ENCODE assay signal across 12 mouse cellular contexts in genomic region chr3:50992581-50993313, GRCm38 (mm10).
DNase-seq lines count a peak whose midpoint lies in the region; ATAC-seq lines count a peak whose summit lies in the region.
"Had no signal": no experiment of that assay in that cellular context is flagged by ENCODE, and none has a peak within 500 bp of the region (broad histone marks: within the 10 kb centered on the region; RNA-seq: fewer than 3 reads in every experiment).

No protein-coding gene starts in this region.

- peak; percentile 22 to 41 for DNase-seq in cerebellum, postnatal 10 days
- DNase-seq in cerebellum, adult 18-20 months, result no peak
- peak; percentile 12 for DNase-seq in kidney, postnatal 10 days
- no peak for DNase-seq in spleen, adult 12 weeks (ENCODE audit: low spot score)
- DNase-seq: adrenal gland, postnatal 14 days; cerebellum, adult 11 months; heart, adult 18-20 months had no signal

- peaks cover 8% of the 10 kb centered on the region; the same call in 1 of the 2 replicates for H3K4me1 ChIP-seq in midbrain, embryonic 13.5 days (replicated peaks)
- peaks cover 5% of the 10 kb centered on the region for H3K4me1 ChIP-seq in midbrain, embryonic 15.5 days
- H3K4me1 ChIP-seq in neural tube, embryonic 13.5 days (replicated peaks), result peaks cover 15% of the 10 kb centered on the region
- H3K4me1 ChIP-seq in forebrain, embryonic 12.5 days, result 0 out of 2 replicates have a peak, but pooled peaks cover 5% of the 10 kb centered on the region

- no peaks in the 10 kb centered on the region for H3K9me3 ChIP-seq in midbrain, embryonic 13.5 days
- no peaks in the 10 kb centered on the region for H3K9me3 ChIP-seq in midbrain, embryonic 15.5 days
- H3K9me3 ChIP-seq in neural tube, embryonic 13.5 days, result no peaks in the 10 kb centered on the region
- no peaks in the 10 kb centered on the region for H3K9me3 ChIP-seq in forebrain, embryonic 12.5 days

- WGBS in midbrain, embryonic 13.5 days, result 38% methylated on average over 9 of the region's 9 CpGs
- 41% methylated on average over 9 of the region's 9 CpGs for WGBS in midbrain, embryonic 15.5 days
- 42% methylated on average over 9 of the region's 9 CpGs for WGBS in neural tube, embryonic 13.5 days
- WGBS in forebrain, embryonic 12.5 days, result 40% methylated on average over 9 of the region's 9 CpGs

- no peak overlapping the region for H3K27ac ChIP-seq in midbrain, embryonic 13.5 days
- H3K27ac ChIP-seq in midbrain, embryonic 15.5 days, result no peak overlapping the region
- no peak overlapping the region for H3K27ac ChIP-seq in neural tube, embryonic 13.5 days (replicated peaks)
- no peak overlapping the region for H3K27ac ChIP-seq in forebrain, embryonic 12.5 days

- H3K4me2 ChIP-seq in midbrain, embryonic 13.5 days (replicated peaks), result no peak overlapping the region
- H3K4me2 ChIP-seq in midbrain, embryonic 15.5 days, result no peak overlapping the region
- no peak overlapping the region for H3K4me2 ChIP-seq in neural tube, embryonic 13.5 days
- no peak overlapping the region for H3K4me2 ChIP-seq in forebrain, embryonic 12.5 days

- ATAC-seq in midbrain, embryonic 13.5 days, result 0 out of 2 replicates have a peak, but pooled peaks have one; percentile 43
- ATAC-seq in midbrain, embryonic 15.5 days (replicated peaks), result no peak
- peak; percentile 50; the same call in 1 of the 2 replicates for ATAC-seq in neural tube, embryonic 13.5 days (ENCODE audit: low read depth)
- no peak for ATAC-seq in forebrain, embryonic 12.5 days (ENCODE audit: low FRiP score)
- ATAC-seq: lung, postnatal 0 days had no signal

- H3K9ac ChIP-seq in midbrain, embryonic 13.5 days (replicated peaks), result no peak overlapping the region; the same call in 1 of the 2 replicates
- H3K9ac ChIP-seq in midbrain, embryonic 15.5 days, result no peak overlapping the region
- H3K9ac ChIP-seq in neural tube, embryonic 13.5 days, result no peak overlapping the region
- no peak overlapping the region for H3K9ac ChIP-seq in forebrain, embryonic 12.5 days

- H3K36me3 ChIP-seq in midbrain, embryonic 13.5 days, result no peaks in the 10 kb centered on the region
- no peaks in the 10 kb centered on the region for H3K36me3 ChIP-seq in midbrain, embryonic 15.5 days (replicated peaks)
- no peaks in the 10 kb centered on the region for H3K36me3 ChIP-seq in neural tube, embryonic 13.5 days
- no peaks in the 10 kb centered on the region for H3K36me3 ChIP-seq in forebrain, embryonic 12.5 days (replicated peaks)

- no peaks in the 10 kb centered on the region for H3K27me3 ChIP-seq in midbrain, embryonic 13.5 days
- no peaks in the 10 kb centered on the region for H3K27me3 ChIP-seq in midbrain, embryonic 15.5 days (replicated peaks)
- H3K27me3 ChIP-seq in neural tube, embryonic 13.5 days, result no peaks in the 10 kb centered on the region
- no peaks in the 10 kb centered on the region for H3K27me3 ChIP-seq in forebrain, embryonic 12.5 days

- no peak overlapping the region for H3K4me3 ChIP-seq in midbrain, embryonic 13.5 days (replicated peaks)
- no peak overlapping the region for H3K4me3 ChIP-seq in midbrain, embryonic 15.5 days
- no peak overlapping the region for H3K4me3 ChIP-seq in neural tube, embryonic 13.5 days
- no peak overlapping the region for H3K4me3 ChIP-seq in forebrain, embryonic 12.5 days (replicated peaks)

Comparison
In these comparisons a context has a peak if more than half of its experiments do, and no peak if none do; other contexts are left out.
1. DNase-seq: peak in cerebellum, postnatal 10 days (2 of 2) and kidney, postnatal 10 days (single experiment); none in cerebellum, adult 18-20 months (0 of 2) and spleen, adult 12 weeks (single experiment).
2. ATAC-seq: peak in midbrain, embryonic 13.5 days (single experiment) and neural tube, embryonic 13.5 days (single experiment); none in midbrain, embryonic 15.5 days (single experiment) and forebrain, embryonic 12.5 days (single experiment).